Mouse (Mus musculus): ENCODE results near the gene Glyr1.

The Glyr1 gene

DNA sequence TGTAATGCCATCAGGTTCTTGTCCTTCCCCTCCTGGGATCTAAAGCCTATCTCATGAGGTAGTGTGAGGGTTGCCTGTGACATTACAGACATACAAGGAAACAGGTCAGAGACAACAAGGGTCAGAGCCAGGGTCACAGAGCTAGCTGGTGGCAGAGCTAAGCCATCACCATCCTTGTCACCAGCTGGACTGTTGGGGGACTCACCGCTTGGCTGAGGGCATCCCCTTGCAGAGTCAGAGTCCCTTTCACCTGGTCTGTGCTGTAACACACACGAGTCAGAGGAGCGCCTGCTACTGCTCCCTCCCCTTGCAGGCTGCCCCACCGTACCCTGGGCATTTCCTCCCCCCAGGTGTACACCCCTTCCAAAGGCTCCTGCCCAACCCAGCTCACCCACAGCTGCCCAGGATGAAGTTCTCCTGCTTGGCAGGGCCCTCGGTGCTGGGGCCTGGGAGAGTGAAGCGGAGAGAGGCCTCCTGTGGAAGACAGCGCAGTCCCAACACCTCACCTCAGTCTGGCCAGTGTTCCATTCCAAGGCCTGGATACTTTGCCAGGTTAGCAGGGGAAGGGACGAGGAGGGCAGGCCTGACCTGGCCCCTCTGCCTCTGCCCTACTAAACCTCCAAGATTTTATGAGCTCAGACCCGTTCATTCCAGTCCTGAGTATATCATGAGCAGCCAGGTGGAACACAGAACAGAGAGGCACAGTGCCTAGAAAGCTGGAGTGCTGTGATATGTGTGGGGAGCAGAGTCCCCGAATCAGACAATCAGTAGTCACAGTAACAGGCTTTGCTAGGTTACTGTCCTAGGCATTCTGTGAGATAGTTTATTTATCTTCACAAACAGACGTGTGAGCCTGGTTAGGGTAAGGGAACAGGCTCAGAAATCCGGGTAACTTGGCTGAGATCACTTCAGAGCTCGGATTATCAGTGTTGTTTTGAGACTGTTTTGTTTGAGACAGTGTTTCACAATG is 37.3 kb downstream of the Glyr1 start:
- CTCF ChIA-PET, result interaction anchor here (0.5 to 0.6 kb wide), 2 partner anchors 46 to 94 kb away, joined by 3 to 4 read pairs; no protein-coding TSS in a partner anchor

DNA sequence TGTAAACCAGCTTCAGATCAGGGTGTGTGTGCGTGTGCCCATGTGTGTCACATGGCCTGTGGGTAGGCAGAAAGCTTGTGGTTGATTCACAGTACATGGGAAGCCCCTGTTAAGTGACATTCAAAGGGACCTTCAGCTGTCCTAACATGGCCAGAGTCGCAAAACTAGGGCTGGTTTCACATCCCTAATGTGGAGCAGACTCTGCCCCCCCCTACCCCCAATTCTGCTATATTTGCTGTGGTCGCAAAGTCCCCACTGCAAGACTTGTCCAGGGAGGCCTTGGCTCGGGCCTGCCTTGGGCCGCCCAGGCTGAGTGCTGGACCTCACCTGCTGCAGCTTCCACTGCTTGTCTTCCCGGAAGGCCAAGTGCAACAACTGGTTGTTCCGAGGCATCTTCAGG is 38.4 kb downstream of the Glyr1 start:
- CTCF ChIA-PET, result interaction anchor here (0.6 kb wide), 1 partner anchor 285 kb away, joined by 3 read pairs; the partner anchor contains the start of gene Hmox2

DNA sequence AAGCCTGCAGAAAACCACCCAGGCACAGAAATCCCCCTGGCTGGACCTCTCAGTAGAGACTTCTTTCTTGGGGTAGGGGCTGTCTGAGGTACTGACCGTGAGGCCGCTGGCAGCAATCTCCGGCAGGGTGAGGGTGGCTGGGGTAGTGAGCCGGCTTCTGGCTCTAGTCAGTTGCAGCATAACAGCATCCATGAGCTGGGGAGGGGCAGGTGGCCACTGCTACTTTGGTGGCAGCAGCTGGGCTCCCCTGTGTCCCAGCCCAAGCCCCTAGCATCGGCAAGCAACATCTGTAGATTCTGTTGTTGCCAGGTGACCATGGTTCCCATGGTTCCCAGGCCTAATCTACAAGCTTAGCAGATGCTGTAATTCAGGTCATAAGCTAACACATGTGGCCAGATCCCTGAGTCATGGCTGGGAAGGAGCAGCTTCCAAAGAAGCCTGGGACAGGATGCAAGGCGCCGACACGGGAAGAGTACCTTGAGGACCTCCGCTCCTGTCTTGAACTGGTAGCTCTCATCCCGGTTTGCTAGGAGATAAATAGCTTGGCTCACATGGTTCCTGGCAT is 39.2 kb downstream of the Glyr1 start:
- CTCF ChIA-PET, result interaction anchor here (0.6 kb wide), 2 partner anchors 284 to 368 kb away, joined by 3 to 19 read pairs; partner anchors contain the start of gene Hmox2

DNA sequence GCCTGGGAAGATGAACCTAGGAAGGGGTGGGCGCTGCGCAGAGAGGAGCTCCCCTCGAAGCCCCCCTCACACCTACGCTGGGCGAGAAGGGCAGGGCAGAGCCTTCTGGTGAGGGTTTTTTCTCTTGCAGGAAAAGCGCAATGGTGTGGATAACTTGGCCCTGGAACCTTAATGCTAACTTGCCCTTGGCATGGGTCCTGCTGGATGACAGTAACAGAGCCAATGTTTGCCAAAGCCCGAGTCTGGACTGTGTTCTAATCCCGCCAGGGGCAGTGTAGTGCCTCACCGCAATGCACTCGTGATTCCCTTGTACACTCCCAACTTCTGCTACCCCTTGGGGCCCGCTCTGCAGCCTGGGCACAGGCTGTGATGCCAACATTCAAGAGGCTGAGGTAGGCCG is 41.6 kb downstream of the Glyr1 start:
- CTCF ChIA-PET, result no interaction called here

DNA sequence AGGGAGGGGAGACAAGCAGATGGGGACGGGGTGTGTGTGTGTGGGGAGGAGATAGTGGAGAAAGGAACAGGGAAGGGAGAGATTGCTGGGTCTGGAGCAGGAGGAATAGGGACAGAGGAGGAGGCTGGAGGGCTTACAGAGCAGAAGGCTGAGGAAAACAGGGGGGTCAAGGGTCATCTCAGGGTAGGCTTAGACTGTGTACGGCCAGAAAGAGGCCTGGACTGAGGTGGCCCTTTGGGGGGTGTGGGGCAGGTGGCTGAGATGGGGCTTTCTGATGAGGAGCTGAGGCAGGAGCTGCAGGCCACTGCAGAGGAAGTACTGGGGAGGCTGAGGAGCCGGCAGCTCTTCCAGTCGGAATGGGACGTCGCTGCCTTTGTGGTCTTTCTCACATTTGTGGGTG is 42.2 kb downstream of the Glyr1 start:
- CTCF ChIA-PET, result no interaction called here

DNA sequence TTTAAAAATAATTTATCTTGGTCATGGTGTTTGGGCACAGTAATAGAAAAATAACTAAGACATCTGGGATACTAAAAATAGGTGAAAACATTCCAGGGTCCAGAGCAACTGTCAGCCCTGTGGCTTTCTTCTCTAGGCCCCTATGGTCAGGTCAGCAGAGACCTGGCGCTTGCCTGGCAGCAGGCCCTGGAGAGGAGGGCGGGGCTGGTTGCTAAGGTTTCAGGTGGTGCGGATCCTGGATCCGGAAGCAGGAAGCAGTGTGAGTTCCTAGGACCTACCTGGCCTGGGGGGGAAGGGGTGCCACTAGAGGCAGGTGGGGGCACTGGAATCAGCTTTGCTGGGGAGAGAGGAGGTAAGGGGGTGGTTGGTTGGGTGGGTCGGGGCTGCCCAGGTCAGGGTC is 42.6 kb downstream of the Glyr1 start, which contains the start of gene Smim22:
Smim22 (plus strand) TSS at position 222 of the 400 bp plus-strand sequence.
- CTCF ChIA-PET, result no interaction called here

DNA sequence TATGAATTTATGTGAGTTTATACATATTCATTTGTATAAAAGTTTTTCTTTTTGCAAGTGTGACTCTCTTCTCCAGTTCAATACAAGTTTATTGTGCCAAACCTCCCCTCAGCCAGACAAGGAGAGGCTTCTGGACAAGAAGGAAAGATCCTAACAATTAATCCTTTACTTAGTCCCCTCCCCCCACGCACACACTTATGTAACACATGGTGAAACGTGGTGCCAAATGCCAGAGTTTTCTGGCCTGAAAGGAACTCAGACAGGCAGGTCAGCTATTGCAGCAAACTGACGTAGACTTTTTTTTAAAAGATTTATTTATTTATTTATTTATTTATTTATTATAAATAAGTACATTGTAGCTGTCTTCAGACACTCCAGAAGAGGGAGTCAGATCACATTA is 49.1 kb downstream of the Glyr1 start:
- CTCF ChIA-PET, result no interaction called here

DNA sequence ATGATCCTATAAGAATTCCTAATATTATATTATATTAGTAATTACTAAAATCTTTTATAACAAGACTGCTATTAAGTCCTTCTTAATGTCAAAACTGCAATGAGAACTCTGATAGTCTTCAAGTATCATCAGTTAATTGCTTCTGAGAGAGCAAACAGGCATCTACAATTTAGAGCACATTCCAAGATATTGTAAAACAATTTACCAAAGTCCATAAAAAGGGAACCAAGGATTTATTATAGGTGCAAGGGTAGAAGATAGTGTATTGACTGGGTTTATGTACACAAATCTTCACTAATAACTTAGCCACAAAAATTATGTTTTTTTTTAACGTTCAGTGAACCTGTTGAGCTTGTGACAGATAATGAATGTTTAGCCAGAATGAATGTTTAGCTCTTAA is 50.7 kb downstream of the Glyr1 start:
- CTCF ChIA-PET, result interaction anchor here (0.6 kb wide), 2 partner anchors 10 to 322 kb away, joined by 3 to 4 read pairs; no protein-coding TSS in a partner anchor

DNA sequence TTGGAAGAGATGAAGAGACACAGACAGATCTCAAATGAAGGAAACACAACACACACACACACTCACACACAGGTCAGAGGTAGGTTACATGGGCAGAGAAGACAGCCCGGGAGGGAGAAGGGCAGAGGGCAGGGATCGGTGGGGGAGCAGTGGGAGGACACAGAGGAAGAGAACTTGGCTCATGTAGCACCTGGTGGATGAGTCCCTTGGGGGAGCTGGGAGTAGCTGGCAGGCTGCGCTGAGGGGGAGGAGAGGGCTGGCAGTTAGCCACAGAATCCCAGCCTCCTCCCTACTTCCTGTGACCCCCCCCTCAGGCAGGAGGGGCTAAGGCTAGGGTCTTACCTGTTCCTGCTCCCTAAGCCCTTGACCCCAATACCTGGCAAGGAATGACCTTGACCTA is 52.1 kb downstream of the Glyr1 start, which contains the start of gene Sept12:
Sept12 (minus strand) TSS at position 300 of the 400 bp plus-strand sequence.
- CTCF ChIA-PET, result no interaction called here

DNA sequence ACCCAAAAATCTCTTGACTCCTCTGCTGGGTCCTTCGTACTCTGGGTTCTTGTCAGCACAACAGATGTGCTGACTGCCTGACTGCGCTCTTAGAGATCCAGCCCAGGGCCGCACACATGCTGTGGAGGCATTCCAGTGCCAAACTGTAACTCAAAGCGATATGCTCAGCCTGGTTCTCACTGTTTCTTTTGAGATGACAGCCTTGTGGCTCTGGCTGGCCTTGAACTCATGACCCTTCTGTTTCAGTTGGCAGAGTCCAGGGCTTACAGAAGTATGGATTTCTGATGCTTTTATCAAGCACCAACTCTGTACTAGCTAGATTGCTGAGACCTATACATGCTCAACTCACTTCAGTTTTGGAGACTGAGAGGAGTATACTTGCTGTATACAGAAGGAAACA is 56.4 kb downstream of the Glyr1 start:
- CTCF ChIA-PET, result interaction anchor here (0.6 kb wide), 1 partner anchor 415 kb away, joined by 4 read pairs; no protein-coding TSS in a partner anchor

DNA sequence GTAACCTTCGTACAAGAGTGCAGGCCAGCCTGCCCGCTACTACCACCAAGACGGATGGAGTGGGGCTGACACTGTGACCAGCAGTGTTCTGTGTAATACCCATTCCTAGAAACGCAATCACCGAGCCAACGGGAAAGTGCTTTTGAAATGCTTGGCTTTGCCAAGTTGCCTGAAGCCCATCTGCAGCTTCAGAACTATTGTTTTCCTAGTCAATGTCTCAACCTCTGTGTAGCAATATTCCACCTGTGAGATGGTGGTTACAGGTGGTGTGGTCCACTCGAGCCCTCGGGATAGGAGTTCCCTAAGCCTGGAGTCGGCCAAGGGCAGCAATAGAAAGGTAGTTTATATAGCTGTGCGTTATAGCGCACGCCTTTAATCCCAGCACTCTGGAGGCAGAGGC is 64.9 kb downstream of the Glyr1 start:
- CTCF ChIA-PET, result no interaction called here

DNA sequence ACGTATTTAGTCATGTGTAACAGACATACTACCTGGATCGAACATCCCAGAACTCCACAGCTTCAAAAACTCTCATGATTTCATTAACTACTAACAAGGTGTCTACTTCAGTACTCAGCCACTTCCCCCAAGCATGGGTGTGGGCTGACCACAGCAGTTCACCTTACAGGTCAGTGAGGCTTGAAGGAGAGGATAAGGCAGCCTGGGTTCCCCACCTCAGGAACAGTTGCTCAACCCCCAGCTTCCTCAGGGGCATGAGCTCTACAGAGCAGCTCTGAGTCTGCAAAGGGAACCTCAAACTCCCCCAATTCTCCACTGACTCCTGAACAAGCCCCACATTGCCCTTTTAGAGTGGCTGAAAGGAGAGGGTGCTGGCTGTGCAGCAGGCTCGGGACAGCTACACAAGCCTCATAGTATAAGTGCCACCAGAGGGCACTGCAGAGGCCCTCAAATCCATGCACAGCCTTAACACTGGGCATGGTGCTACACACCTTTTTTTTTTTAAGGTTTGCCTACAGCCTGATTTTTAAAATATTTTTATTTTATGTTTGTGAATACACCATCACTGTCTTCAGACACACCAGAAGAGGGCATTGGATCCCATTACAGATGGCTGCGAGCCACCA is 69.8 kb downstream of the Glyr1 start:
- CTCF ChIA-PET, result interaction anchor here (0.7 kb wide), 1 partner anchor 13 kb away, joined by 3 read pairs; no protein-coding TSS in a partner anchor

DNA sequence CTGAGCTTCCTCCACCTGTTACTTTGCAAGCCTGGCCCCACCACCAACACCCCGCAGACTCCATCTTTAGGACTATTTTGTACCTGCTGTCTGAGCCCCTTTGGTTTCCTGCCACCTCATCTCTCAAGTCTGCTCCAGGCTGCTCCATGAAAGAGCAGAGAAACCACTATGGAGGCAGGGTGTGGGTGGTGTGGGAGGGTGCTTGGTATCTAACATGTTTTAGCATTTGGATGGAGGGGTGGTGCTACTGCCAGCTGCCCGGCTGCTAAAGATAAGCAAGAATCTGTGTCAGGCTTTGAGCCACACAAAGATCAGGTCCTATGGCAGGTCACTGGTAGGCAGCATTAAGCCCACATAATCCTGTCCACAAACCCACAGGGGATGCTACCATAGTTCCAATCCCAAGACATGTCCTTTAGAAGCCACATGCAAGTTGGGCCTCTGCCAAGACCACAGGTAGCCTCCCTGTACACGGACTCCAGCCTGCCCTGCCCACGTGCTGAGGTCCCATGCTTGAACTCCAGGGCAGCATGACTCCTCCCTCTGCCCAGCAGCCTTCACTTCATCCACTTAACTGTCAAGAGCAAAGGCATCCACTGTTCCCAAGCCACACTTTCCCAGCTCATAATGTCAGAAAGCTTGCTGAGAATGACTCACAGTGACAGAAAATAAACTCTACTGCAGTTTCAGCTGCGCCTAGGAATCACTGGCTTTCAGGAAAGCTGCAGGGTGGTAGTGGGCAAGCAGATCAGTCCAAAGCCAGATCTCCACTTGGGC is 71.2 kb downstream of the Glyr1 start:
- CTCF ChIA-PET, result no interaction called here

DNA sequence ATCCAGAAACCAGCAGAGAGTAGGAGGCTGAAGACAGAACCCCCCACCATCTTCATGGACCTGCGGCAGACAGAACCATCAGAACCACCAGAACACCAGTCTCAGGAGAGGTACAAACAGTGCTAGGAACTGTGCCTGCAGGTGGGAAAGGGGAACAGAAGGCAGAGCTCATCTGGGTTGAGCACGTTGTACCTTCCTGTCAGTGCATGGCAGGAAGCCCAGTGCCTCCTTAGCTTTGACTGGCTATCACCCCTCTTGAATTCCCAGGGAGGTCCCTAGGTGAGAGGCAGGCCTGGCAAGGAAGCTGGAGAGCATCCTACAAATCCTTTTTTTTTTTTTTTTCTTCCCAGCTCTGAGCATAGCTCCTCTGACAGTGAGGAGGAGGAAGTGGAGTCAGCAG is 73.5 kb downstream of the Glyr1 start:
- CTCF ChIA-PET, result no interaction called here

DNA sequence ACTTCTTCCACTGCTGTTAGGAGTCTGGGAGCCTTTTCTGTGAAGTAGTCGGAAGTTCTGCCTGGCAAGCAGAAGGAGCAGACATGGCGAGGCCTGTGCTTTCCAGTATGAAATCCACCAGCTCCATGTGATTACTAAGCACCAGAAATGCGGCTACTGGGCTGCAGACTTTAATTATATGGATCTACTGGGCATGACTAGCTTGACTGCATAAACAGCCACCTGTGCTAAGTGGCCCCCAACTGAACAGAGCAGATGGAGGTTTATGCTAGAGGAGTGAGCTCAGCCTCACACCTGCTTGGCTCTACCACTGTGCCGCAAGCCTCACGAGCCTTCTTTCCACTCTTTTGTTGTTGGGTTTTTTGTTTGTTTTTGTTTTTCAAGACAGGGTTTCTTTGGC is 75.1 kb downstream of the Glyr1 start:
- CTCF ChIA-PET, result no interaction called here

DNA sequence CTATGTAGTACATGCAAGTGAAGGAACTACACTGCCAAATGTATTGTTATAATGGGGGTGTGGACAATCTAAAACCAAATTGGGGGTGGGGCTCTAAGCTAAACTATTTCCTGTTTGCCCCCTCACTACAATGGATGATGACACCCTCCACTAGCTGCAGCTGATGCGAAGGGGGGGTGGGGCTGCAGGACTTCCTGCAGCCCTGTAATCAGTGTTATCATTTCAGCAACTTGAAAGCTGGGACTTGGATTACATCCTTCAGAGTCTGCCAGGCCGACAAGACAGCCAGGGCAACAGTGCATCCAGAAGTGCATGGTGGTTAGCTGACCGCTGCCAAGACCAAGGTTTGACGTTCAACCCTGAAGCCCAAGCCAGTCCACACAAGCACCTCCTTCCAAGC is 78.0 kb downstream of the Glyr1 start:
- CTCF ChIA-PET, result no interaction called here

DNA sequence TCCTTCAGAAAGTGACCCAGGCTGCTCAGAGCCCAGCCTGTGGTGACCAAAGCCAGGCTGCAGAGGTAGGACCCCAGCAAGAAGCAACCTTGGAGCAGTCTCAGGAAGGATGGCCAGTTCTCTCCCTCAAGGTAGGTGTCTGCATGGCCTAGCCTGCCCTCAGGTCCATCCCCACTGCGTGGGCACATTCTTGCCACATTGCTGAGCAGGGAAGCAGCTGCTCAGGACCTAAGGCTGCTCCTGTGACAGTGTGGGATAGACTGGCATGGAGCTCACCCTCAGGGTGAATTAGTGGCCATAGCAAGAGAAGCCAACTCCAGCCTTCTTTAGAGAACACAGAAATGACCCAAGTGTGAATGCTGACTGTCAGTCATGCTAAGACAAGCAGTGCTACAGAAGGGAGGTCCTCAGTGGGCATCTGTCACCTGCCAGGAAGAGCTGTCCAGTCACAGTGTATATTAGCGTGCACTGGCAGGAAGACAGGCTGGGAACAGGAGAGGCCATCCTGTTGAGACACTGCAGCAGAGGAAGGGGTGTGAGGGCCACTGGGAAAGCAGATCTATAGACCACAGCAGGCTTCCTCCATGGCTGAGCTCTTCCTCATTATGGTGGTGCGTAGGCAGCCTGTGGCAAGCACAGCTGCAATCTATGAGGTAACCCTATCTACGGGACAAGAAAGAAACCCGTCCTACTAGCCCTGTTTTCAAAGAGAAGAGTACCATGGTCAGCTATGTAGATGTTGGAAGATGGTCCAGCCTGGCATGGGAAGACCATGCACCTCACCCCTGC is 80.4 kb downstream of the Glyr1 start:
- CTCF ChIA-PET, result no interaction called here

DNA sequence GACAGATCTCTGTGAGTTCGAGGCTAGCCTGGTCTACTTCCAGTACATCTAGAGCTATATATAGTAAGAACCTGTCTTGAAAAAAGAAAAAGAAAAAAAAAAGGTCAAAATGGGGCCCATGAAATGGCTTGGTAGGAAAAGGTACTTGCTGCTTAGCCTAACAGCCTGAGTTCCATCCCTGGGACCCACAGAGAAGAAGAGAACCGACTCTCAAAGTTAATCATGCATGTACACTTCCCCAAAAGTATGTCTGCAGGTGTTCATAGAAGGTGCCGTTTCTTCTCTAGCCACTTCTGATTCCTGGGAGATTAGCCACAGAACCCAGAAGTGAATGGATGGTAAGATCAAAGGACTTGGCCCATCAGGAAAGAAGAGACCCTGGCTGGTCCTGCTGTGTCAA is 81.2 kb downstream of the Glyr1 start:
- CTCF ChIA-PET, result no interaction called here

DNA sequence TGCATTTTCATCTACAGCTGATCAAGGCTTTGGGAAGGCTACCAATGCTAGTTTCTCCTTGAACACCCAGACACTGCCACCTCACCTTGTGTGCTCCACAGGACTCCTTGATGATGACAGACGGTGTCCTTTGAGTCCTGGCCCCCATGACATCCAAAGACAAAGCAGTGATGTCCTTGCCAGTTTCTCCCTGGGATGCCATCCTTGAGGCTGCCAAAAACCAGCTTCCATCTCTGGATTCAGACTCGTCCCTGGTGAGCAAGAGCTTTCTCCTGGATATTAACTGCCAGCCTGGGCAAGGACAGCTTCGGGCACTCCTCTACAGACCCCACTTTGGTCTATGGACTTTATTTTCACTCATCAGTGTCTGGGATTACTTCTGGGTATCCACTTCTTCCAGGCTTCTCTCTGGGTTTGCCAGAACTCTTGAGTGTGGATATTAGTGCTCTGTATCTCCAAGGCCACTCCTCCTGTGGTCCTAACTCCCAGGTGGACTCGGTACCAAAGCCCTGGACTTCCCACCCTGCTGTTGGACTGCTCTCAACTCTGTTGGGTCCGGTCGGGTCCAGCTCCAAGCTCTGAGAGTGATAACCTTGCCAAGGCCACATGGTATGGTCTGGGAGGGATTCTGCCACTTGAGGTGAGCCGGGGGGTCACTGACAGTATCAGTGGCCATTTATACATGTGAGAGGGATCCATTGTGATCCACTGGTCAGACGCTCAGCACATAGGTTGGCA is 84.1 kb downstream of the Glyr1 start:
- CTCF ChIA-PET, result no interaction called here

DNA sequence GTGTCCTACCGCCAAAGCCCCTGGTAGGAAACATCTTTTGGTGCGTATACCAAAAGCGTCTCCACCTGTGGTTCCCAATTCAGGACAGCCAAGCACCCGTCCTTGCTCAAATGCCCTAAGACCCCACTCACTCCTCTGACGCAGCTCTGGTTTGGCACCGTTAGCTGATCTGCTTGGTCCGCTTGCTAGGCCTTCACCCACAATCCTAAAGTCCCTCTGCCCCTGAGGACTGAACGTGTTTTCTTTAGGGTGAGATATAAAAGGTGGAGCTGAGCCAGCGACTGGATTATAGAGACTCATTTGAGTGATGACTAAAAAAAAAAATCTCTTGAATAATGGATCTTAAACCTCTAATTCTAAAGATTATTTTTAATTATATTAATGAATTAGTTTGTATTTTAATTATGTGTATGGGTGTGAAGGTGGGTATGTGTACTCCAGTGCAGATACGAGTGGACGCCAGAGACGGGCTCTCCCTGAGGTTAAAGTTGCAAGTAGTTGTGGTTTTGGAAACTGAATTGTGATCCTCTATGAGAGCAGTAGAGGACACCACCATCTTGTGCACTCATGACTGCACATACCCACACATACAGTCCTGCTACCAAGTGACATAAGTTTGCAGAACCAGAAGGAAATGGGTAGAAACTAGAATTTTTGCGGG is 84.8 kb downstream of the Glyr1 start:
- CTCF ChIA-PET, result no interaction called here
